9 mouse cellular contexts compared by ENCODE assay signal in genomic region chr7:63757136-63757677, GRCm38 (mm10).
A peak's percentile ranks its signal among the peaks of the same experiment; 100 is the strongest.
DNase-seq lines count a peak whose midpoint lies in the region; ATAC-seq lines count a peak whose summit lies in the region.
"Had no signal": no experiment of that assay in that cellular context is flagged by ENCODE, and none has a peak within 500 bp of the region (broad histone marks: within the 10 kb centered on the region; RNA-seq: fewer than 3 reads in every experiment).

No protein-coding gene starts in this region.

- no peak overlapping the region for H3K9ac ChIP-seq in kidney, embryonic 14.5 days (ENCODE audit: low read depth, low read length)
- no peak overlapping the region for H3K9ac ChIP-seq in embryonic facial prominence, embryonic 11.5 days (replicated peaks; ENCODE audit: low read length)
- peak overlapping the region; percentile 59 for H3K9ac ChIP-seq in forebrain, embryonic 16.5 days (replicated peaks; ENCODE audit: low read depth, low read length)
- peak overlapping the region; percentile 52; the same call in 1 of the 2 replicates for H3K9ac ChIP-seq in midbrain, embryonic 14.5 days (replicated peaks; ENCODE audit: low read length)

- 6% methylated on average over 25 of the region's 25 CpGs for whole genome bisulfite sequencing in kidney, embryonic 14.5 days
- 6% methylated on average over 25 of the region's 25 CpGs for WGBS in embryonic facial prominence, embryonic 11.5 days
- WGBS in forebrain, embryonic 16.5 days: 3% methylated on average over 25 of the region's 25 CpGs
- 5% methylated on average over 25 of the region's 25 CpGs for WGBS in midbrain, embryonic 14.5 days

- peak overlapping the region; percentile 68 for H3K4me2 ChIP-seq in kidney, embryonic 14.5 days (replicated peaks; ENCODE audit: low read depth, low read length)
- H3K4me2 ChIP-seq in embryonic facial prominence, embryonic 11.5 days (ENCODE audit: low read depth, low read length): no peak overlapping the region
- H3K4me2 ChIP-seq in forebrain, embryonic 16.5 days (ENCODE audit: low read length): peak overlapping the region; percentile 78
- peak overlapping the region; percentile 73 for H3K4me2 ChIP-seq in midbrain, embryonic 14.5 days (ENCODE audit: low read length)

- no peaks in the 10 kb centered on the region for H3K9me3 ChIP-seq in kidney, embryonic 14.5 days (ENCODE audit: control insufficient read depth, low read length)
- H3K9me3 ChIP-seq in embryonic facial prominence, embryonic 11.5 days (replicated peaks; ENCODE audit: control insufficient read depth, low read length): no peaks in the 10 kb centered on the region
- no peaks in the 10 kb centered on the region for H3K9me3 ChIP-seq in forebrain, embryonic 16.5 days (ENCODE audit: control insufficient read depth, low read length)
- no peaks in the 10 kb centered on the region for H3K9me3 ChIP-seq in midbrain, embryonic 14.5 days (ENCODE audit: control insufficient read depth, low read length)

- peak overlapping the region; percentile 39 for H3K4me3 ChIP-seq in kidney, embryonic 14.5 days (ENCODE audit: low read length)
- peak overlapping the region; percentile 31 for H3K4me3 ChIP-seq in embryonic facial prominence, embryonic 11.5 days (ENCODE audit: low read depth, low read length)
- peak overlapping the region; percentile 55 for H3K4me3 ChIP-seq in forebrain, embryonic 16.5 days (replicated peaks; ENCODE audit: low read length)
- peak overlapping the region; percentile 41 for H3K4me3 ChIP-seq in midbrain, embryonic 14.5 days (replicated peaks; ENCODE audit: low read depth, low read length)

- ATAC-seq in kidney, embryonic 14.5 days (ENCODE audit: low FRiP score, low TSS enrichment): no peak
- ATAC-seq in embryonic facial prominence, embryonic 11.5 days (replicated peaks; ENCODE audit: insufficient number of reproducible peaks, low FRiP score, low TSS enrichment, low read depth): no peak
- no peak for ATAC-seq in forebrain, embryonic 16.5 days
- ATAC-seq in midbrain, embryonic 14.5 days (ENCODE audit: low FRiP score, low TSS enrichment): no peak
- no peak for ATAC-seq in granulocyte monocyte progenitor cell, adult 5-6 weeks (replicated peaks; ENCODE audit: poor library complexity, severe bottlenecking)

- no peaks in the 10 kb centered on the region for H3K36me3 ChIP-seq in kidney, embryonic 14.5 days (ENCODE audit: control insufficient read depth, insufficient read depth, low read length)
- H3K36me3 ChIP-seq in embryonic facial prominence, embryonic 11.5 days (replicated peaks; ENCODE audit: control insufficient read depth, insufficient read depth, low read depth, low read length): no peaks in the 10 kb centered on the region
- no peaks in the 10 kb centered on the region for H3K36me3 ChIP-seq in forebrain, embryonic 16.5 days (ENCODE audit: control insufficient read depth, insufficient read depth)
- no peaks in the 10 kb centered on the region for H3K36me3 ChIP-seq in midbrain, embryonic 14.5 days (ENCODE audit: control insufficient read depth, insufficient read depth, low read length)

- peaks cover 4% of the 10 kb centered on the region; the same call in 1 of the 2 replicates for H3K4me1 ChIP-seq in kidney, embryonic 14.5 days (ENCODE audit: control insufficient read depth, insufficient read depth, low read length)
- H3K4me1 ChIP-seq in embryonic facial prominence, embryonic 11.5 days (ENCODE audit: control insufficient read depth, insufficient read depth, low read length): no peaks in the 10 kb centered on the region
- H3K4me1 ChIP-seq in forebrain, embryonic 16.5 days (replicated peaks; ENCODE audit: control insufficient read depth, insufficient read depth, low read length): peaks cover 39% of the 10 kb centered on the region
- H3K4me1 ChIP-seq in midbrain, embryonic 14.5 days (ENCODE audit: control insufficient read depth, insufficient read depth, low read length): peaks cover 26% of the 10 kb centered on the region

- DNase-seq in kidney, adult 9 months: no peak
- DNase-seq in embryonic facial prominence, embryonic 11.5 days (ENCODE audit: low spot score): no peak
- peak; percentile 18 for DNase-seq in midbrain, embryonic 14.5 days
- DNase-seq in spleen, postnatal 10 days (ENCODE audit: low spot score in 2 of 2): no peak
- no peak for DNase-seq in frontal cortex, postnatal 25 days (ENCODE audit: low spot score in 2 of 2)
- DNase-seq: layer of hippocampus, adult 9-11 months had no signal

- H3K27me3 ChIP-seq in kidney, embryonic 14.5 days (ENCODE audit: control insufficient read depth, insufficient read depth, low read length): peaks cover 75% of the 10 kb centered on the region
- peaks cover 69% of the 10 kb centered on the region for H3K27me3 ChIP-seq in embryonic facial prominence, embryonic 11.5 days (ENCODE audit: control insufficient read depth, insufficient read depth, low read length)
- H3K27me3 ChIP-seq in forebrain, embryonic 16.5 days (replicated peaks; ENCODE audit: control insufficient read depth, insufficient read depth, low read length): peaks cover 58% of the 10 kb centered on the region
- H3K27me3 ChIP-seq in midbrain, embryonic 14.5 days (ENCODE audit: control insufficient read depth, insufficient read depth, low read length): peaks cover 73% of the 10 kb centered on the region

- H3K27ac ChIP-seq in kidney, embryonic 14.5 days (ENCODE audit: low read depth, low read length): no peak overlapping the region
- no peak overlapping the region for H3K27ac ChIP-seq in embryonic facial prominence, embryonic 11.5 days (replicated peaks; ENCODE audit: low read depth, low read length)
- no peak overlapping the region for H3K27ac ChIP-seq in forebrain, embryonic 16.5 days (ENCODE audit: low read length)
- no peak overlapping the region for H3K27ac ChIP-seq in midbrain, embryonic 14.5 days (replicated peaks; ENCODE audit: low read depth, low read length)

Comparison
In these comparisons a context has a peak if more than half of its experiments do, and no peak if none do; other contexts are left out.
1. H3K9ac ChIP-seq: peak in forebrain, embryonic 16.5 days (single experiment) and midbrain, embryonic 14.5 days (single experiment); none in kidney, embryonic 14.5 days (single experiment) and embryonic facial prominence, embryonic 11.5 days (single experiment).
2. Peak in every context shown above with its lines, with median percentiles within 50 percentile points of each other: H3K4me3 ChIP-seq.